Mouse (Mus musculus) testis, postnatal 10 days (tissue): ENCODE data around the gene Slco2a1.

Experiments used
- DNase-seq: peaks from one replicate; pipeline ENCODE4 v3.0.0; 2021; ENCODE audit warnings: low spot score

Slco2a1 gene

DNA sequence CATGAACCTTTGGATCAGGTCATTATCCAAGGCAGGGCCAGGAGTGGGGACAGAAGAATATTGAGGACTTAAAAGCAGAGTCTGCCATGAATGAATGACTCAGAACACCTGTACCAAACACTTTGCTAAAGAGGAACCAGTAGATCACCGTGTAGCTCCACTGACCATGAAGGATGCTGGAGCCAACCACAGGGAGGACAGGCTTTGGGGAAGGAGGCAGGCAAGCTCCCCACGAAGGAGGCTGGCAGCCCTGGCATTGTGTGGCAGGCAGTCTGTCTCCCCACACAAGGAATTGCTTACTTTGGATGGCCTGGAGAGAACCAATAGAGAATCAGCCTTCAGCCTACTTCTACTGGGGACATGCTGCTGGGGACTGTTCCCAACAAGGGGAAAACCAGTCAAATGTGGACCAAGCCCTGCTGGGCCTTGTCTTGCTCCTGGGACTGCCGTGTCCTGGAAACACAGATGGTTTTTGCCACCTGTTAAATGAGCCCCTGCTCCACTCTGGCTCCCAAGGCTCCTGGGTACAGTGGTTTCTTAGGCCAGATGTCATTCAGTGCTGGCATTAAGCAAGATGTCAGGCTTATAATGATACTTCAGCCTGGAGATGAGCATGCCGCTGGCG is 130.3 kb downstream of the Slco2a1 start:
- DNase-seq = no peak

DNA sequence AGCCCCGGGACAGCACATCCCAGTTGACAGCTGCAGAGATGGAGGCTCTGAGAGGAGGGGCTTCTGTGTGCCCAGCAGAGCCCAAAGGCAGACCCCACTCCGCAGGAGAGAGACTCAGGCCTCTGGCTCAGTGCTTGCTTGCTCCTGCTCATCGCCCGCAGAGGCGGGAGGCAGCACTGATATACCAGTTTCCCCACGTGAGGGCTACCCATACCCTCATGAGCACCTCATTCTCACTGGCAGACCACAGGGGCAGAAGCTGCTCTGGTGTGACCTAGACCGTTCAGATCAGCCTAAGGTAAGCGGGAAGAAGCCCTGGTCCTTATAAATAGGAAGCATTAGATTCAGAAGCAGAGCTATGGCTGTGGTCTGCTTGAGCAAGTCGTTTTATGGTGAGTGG is 131.3 kb downstream of the Slco2a1 start:
- no peak for DNase-seq

DNA sequence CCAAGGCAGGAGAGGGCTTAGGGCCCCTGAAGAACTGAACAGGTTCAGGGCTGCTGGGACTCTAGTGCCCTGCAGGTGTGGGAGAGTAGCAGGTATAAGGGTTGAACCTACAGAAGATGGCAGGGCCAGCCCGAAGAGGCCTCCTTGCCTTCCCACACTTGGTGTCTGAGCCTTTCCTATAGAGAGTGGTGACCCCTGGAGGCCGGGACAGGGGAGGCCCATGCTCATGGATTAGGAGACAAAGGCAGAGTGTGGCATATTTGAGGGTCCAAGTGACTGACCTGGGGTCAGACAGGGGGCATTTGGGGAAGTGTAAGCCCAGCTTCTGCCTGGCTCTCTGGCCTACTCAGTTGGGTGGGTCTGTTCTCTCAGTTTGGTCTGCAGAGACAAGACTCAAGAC is 131.7 kb downstream of the Slco2a1 start:
- no peak for DNase-seq

DNA sequence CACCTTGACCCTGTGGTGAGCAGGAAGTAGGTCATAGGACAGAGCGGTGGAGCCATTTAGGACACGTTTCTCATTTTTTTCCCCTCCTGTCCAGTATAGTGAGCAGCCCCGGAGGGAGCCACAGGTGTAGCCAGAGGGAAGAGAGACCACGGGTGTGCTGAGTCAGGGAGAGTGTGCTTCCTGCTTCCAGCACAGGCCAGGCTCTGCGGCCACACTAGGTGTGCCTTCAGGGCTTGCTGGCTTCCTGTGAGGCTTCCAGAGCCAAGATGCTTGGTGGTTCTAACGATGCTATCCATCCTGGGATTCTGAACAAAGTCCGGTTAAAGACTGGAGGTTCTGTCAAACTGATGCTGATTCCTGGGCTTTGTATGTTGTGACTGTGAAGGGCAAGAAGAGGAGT is 133.0 kb downstream of the Slco2a1 start:
- no peak for DNase-seq

DNA sequence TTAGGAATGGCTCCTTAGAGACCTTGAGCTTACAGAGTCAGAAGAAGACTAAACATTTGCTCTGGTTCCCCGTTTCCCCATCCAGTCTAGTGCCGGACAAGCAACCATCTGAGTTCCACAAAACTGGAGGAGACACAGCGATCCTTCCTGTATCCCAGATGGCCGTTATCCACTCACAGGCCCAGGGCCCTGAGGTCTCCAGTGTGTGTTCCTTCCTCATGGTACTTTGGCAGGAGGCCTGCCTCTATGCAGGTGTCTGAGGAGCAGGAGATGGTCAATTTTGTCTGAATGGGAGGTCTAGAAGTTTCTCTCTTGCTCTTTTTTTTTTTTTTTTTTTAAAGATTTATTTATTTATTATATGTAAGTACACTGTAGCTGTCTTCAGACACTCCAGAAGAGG is 136.2 kb downstream of the Slco2a1 start:
- no peak for DNase-seq

DNA sequence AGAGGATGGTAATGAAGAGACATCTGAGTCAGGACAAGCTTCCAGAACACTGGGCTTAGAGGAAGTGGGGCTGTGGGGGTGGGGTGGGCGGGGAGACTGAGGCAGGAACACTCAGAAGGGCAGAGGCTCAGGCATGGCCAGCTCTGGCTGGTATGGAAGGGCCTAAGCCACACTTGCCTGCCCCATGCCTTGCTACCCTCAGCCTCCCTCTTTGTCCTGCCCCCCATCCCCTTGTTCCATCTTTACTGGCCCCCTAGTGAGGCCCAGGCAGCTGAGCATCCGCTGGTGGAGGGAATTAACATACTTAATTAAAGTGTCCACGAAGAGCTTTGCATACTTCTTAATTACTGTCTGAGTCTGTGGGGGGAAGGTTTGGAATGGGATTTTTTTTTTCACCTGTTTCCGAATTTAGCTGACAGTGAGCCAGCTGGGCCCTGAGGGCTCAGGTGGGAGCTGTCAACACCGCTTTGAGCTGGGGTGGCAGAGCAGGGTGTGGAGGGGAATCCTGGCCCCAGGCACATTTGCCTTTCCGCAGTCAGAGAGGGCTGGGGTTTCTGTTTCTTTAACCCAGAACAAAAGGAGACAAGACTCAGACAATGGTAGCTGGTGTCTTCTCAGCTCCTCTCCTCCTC is 145.1 kb downstream of the Slco2a1 start:
- no peak for DNase-seq

DNA sequence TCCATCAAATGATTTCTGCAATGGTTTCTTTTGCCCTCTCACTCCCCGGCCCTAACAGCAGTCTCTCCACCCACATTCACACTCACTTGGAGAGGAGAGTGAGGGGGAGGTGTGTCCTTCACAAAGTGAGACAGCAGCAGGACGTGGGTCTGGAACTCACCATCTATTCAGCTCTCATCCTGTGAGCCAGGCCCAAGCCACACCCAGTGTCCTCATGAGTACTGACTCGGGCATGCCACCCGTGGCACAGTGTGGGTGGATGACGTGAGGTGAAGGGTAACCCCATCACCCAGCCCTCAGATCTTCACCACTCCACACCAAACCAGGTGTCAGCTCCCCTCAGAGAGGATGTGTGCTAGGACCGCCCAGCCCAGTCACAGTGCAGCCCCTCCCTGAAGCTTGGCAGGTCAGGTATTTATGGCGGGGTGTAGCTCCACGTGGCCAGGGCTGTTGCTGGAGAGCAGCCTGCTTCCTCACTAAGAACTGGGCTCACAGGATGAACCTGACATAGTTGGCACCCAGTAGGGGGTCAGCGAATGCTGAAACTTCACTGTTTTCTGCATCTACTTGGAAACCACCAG is 146.0 kb downstream of the Slco2a1 start:
- DNase-seq = no peak

DNA sequence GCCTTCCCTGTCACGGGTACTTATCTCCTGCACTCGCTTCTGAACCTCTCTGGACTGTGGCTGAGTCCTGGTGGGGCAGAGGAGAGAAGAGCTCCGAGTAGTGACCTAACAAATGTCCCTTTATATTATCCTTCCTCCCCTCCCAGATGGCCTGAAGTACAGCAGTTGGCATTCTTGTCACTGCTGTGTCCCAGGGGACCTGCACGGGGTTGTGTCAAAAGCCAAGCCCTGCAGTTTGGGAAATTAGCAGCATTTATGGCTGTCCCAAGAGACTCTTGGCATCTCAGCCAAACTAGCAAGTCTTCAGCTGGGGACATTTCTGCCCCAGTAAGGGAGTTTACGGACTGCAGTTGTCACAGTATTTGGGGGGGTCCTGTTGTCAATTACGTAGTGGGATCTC is 151.0 kb downstream of the Slco2a1 start:
- no peak for DNase-seq

DNA sequence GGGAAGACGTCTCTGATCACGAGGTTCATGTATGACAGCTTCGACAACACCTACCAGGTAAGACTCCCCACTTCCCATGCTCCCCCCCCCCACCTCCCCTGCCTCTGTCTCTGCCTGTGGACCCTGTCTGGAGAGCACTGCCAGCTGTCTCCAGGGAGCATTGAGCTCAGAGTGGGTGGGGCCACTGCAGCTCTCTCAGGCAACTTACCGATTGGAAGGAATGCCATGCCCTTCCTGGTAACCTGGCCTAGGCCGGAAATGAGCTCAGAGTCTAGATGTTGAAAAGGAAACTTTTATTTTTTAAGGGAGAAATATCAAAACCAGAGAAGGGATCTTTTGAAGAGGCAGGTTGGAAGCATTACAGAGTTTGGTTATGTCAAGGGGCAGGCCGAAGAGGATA is 151.9 kb downstream of the Slco2a1 start:
- no peak for DNase-seq

DNA sequence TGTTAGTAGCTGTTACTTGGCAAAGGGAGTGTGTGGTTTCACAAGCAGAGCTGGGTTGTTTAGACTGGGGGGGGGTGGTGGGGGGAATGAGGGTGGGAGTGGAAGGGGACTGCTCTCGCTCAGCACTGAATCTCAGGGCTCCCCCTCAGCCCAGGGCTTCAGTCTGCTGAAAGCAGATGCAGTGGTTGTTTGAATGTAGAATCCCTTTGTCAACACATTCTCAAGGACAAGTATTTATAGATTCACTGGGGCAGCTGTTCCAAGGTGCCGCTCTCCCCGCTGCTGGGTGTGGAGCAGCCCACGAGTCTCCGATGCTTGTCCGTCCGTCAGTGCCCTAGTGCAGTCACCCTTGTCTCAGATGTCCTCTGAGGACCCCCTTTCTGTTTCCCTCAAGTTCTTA is 152.8 kb downstream of the Slco2a1 start:
- no peak for DNase-seq

DNA sequence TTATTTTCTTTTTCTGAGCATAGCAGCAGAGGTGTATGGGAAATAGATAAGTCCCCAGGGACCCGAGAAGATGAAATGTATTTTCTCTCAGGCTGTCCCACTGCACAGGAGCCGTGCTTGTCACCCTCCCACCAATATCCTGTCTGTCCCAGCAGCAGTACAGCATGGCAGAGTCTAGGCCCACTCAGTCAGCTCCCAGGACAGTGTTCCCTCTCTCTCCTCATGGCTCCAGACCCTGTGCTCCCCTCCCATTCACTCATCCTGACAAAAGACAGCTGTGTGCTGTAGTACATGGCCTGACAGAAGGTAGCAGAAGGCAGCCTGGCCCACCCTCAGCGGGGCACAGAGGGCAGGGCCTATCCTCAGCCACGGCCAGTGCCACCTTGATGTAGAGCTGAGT is 155.4 kb downstream of the Slco2a1 start:
- DNase-seq = no peak

DNA sequence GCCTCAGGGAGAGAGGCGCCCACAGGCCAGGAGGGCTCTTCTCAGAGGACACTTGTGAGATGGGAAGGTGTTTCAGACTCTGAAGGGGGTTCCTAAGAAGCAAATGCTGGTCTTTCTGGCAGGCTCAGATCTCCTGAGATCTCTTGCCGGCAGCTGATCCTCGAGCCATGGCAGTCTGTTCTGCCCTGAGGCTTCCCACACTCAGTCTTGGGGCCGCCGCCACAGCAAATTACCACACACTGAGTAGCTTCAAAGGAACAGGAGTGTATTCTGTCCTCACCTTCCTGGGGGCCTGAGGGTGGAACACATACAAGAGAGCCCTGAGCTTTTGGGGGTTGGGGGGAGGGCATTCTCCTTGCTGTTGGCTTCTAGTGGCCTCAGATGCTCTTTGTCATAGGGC is 156.8 kb downstream of the Slco2a1 start:
- DNase-seq = no peak
